Mouse (Mus musculus) c-Kit-positive CD71-positive TER-119-negative erythroid progenitor cells, embryonic 14.5 days (primary cell): Measurements from ENCODE around the gene Zbtb22.

Experiments used
- DNase-seq: peaks from one replicate; pipeline ENCODE4 v3.0.0-alpha.2; 2013; ENCODE audit warnings: low read depth

Gene Zbtb22

DNA sequence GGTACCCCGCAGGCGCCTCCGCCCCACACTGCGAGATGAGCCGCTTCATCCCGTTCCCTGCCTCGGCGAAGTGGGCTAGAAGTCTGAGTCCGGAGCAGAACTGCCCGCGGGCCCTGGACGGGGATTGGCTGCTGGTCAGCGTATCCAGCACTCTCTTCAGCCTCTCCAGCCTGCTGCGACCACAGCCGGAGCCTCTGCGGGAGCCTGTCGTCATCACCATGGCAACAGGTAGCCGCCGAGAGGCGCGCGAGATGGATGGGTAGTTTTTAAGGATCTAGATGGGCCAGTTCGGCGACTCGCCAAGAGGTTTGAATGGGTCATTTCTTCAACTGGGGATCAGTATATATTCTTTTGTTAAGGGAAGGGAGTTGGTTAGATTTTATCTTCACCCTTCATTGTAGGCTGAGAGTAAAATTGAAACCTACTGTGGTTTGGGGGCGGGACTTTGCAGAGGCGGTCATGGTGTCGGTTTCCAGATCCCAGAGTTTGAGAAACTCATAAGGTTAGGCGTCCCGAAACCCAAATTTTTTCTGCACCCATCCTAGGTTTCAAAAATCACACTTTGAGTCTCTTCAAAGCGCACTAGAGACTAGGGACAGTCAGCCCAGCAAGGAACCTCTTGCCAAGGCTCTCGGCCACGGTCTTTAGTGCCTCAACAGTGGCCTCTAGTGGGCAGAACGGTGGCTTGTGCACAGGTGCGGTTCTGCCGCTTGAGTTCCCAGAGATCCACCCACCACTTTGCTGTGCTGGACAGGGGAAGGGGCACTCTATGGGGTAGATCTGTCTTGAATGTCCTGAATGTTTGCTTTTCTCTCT is 4.8 kb downstream of the Zbtb22 start:
- DNase-seq, result peak; percentile 90

DNA sequence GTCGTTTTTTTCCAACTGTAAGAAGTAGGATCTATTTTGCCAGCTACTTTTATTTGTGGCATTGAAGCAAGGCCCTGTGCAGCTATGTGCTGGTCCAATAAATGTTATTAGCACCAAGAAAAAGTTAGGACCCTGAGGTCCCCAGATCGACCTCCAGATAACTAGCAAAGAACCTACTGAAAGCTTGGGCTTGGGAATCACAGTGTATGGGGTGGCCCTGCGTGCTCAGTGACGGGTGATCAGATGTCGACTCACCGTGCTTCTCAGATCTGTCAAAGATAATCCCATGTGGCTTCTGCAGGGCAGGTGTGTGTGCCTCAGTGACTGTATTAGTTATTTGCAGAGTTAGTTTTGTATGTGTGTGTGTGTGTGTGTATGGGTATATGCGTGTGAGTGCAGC is 5.7 kb downstream of the Zbtb22 start:
- DNase-seq, result no peak

DNA sequence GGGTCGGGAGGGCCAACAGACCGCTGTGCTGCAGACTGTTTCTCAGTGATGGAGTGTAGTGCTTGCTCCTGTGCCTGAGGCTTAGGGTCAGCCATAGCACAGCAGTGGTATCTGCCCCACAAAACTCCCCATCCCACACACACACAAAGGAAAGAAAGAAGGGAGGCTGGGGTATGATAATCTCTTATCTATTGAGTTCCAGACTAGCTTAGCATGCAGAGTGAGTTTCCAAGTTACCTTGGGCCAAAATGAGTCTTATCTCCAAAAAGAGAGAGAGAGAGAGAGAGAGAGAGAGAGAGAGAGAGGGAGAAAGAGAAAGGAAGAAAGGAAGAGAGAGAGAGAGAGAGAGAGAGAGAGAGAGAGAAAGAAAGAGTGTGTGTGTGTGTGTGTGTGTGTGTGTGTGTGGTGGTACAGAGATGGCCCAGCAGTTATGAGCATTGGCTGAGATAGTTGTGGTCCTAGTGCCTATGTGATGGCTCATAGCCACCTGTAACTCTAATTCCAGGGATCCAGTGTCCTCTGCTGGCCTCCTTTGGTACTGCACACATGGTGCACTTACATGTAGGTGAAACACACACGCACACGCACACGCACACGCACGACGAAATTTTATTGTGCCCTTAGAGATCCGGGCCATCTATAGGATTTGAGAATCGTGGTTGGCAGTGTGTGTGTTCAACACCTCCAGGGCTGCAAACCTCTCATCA is 9.0 kb downstream of the Zbtb22 start:
- DNase-seq, result no peak

DNA sequence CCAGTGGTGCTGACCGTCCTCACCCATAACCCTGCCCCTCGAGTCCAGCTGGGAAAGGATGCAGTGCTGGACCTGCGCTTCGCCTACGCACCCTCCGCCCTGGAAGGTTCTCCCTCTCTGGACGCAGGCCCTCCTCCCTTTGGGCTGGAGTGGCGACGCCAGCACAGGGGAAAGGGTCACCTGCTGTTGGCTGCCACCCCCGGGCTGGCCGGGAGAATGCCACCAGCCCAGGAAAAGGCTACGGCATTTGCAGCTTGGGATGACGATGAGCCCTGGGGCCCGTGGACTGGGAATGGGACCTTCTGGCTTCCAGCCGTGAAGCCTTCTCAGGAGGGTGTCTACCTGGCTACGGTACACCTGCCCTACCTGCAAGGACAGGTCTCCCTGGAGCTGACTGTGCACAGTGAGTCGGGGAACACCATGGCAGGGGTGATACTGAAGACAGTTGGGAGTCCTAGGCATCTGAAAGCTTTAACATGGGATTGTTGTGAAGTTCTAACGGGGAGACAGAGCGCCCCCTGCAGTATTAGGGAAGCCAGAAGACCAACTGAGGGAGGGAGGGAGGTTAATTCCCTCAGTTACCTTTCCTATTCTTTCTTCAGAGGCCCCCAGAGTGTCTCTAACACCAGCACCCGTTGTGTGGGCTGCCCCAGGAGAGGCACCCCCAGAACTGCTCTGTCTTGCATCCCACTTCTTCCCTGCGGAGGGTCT is 9.9 kb downstream of the Zbtb22 start:
- no peak for DNase-seq

DNA sequence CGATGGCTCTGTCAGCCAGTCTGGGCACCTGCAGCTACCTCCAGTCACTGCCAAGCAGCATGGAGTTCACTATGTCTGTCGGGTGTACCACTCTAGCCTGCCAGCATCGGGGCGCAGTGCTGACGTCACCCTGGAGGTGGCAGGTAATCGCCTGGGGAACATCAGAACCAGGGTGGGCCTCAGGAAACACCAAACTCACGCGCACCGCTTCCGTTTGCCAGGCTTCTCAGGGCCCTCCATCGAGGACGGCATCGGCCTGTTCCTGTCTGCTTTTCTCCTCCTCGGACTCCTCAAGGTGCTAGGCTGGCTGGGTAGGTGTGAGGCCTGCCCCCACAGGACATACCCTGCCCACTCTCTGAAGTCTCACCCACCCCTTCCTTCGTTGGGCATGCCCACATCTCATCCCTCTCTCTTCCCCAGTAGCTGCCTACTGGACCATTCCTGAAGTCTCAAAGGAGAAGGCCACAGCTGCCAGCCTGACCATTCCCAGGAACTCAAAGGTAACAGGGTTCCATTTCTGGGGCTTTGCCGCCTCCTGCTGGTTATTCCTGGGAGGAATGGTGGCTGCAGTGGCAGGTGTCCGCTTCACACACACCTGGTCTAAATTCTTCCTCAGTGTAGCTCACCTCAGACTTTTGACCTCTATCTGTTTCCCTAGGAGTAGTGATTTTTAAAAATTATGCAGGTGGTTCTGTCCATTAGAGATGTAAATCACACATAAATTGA is 10.7 kb downstream of the Zbtb22 start:
- DNase-seq, result no peak

DNA sequence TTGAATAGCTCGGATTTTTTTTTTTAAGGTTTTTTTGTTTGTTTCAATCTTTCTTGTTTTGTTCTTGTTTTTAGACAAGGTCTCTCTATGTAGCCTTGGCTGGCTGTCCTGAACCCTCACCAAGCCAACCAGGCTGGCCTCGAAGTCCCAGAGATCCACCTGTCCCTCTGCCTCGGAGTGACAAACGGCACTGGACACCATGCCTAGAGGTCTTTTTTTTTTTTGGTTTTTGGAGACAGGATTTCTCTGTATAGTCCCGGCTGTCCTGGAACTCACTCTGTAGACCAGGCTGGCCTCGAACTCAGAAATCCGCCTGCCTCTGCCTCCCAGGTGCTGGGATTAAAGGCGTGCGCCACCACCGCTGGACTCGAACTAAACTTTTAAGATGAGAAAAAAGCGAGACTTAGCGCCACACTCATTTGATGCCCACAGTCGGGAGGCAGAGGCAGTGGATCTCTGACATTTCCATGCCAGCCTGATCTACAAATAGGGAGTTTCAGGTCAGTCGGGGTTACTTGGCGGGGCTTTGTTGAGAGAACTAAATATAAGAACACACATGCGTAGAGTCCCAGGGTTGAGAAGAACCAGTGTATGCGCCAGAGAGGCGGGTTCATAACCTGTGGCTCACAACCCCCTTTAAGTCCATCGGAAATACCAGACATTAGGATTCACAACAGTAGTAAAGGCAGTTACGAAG is 12.7 kb downstream of the Zbtb22 start:
- DNase-seq, result no peak

DNA sequence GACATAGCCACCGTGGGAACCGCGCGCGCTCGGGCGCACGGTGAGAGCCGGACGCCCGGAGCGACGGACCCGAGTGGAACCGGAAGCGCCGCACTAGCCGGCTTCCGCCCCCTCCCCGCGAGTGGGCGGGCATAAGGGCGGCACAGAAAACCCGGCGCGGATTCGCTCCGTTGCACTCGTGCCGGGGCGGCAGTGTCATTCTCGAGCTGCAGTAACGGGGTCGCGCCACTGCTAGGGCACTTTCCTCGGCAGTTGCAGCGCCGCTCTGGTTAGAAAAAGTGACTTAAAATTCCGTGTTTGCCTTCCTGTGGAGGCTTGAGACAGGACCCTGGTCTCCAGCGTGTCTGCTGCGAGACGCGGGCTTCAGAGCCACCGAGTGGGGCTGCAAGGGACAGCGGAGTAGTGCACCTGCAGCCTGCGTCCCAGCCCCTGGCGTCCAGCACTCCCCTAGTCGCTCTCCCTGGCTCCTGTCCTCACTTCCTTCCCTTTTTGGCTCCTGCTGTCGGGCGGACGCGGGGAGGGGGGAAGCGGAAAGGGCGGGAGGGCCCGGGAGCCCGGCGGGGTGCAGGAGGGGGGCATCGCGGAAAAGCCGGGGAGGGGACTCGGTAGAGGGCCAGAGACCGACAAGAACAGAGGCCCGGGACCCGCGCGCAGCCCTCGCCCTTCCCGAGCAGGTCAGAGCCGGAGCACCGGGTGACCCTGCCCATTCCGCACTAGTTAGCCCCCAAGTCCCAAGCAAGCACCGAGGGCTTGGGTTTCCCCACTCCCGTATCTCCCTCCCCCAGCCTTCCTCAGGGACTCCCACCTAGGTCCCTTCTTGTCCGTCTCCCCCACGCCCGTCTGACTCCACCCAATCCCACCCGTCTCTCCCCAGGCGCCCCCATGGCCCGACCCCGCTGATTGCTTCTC is 13.9 kb downstream of the Zbtb22 start, which contains the start of gene Rgl2:
Gene Rgl2, plus strand, starts transcription at position 173 of the 909 bp plus-strand sequence.
- DNase-seq, result peak; percentile 89

DNA sequence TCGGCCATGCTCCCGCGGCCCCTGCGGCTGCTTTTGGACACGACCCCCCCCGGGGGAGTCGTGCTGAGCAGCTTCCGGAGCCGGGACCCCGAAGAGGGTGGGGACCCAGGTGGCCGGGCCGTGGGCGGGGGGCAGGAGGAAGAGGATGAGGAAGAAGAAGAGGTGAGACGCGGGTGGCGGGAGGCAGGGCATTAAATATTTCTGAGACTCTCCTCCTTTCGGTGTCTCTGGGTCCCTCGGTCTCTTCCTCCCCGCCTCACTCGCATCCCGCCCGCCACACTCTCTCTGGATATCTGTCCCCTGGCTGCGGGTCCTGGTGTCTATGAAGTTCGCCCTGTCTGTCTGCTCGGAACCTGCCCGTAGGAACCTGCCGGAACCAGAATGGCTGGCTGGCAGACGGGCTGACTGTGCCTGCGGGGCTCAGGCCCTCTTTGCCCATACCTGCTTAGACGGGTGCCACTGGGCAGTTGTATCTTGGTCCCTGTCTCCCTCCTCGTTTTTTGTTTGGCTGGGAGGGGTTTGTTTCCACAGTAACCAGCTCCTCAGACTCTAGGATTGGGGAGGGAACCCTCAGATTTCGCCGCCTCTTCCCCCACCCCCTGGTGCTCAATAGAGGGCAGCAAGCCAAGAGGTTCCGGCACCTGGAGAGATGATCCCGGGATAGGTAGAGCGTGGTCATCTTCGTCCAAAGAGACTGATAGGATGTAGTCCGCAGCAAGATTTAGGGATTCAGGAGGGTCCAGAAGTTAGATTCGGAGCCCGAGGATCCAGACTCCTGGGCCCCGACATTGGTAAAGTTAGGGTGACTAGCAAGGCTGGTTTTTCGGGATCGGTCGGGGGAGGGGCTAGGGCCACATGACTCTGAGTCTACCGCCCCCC is 14.8 kb downstream of the Zbtb22 start:
- DNase-seq, result no peak

DNA sequence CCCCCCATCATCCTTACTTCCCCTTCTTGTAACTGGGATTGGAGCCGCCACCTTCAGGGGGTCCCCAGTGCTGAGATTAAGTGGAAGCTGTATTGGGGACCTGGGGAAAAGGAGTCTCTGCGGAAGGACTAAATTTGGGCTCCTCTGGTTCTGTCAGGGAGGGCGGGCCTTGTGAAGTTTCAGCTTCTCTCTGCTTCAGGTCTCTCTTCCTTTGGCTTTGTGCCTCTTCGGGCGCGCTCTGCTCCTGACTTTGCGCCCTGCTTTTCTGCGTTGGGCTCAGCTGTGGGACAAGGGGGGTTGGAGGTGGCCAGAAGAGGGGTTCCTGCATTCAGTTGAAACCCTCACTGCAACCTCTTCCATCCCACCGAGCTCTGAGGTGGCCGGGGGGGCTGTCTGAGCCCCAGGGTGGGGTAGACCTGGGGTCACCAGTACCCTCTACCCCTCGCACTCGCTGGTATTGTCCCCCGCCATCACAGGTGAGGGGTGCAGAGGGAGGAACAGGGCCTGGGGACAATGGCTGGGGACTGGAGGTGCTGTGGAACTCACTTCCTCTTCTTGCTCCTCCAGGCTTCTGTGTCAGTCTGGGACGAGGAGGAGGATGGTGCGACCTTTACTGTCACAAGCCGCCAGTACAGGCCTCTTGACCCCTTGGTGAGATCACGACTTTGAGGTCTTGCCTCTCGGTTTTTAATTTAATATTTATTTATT is 15.6 kb downstream of the Zbtb22 start:
- DNase-seq, result no peak

DNA sequence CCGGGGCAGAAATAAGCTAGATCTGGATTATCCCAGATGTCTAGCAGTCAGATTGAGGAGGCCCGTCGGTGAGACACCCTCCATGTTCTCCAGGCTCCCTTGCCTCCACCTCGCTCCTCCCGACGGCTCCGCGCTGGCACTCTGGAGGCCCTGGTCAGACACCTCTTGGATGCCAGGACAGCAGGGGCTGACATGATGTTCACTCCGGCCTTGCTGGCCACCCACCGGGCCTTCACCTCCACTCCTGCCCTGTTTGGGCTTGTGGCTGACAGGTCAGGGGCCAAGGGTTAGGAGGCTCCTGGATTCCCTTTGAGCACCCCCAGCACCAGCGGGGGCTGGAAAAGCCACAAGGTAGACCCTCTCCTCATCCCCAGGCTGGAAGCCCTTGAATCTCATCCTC is 16.2 kb downstream of the Zbtb22 start:
- no peak for DNase-seq

DNA sequence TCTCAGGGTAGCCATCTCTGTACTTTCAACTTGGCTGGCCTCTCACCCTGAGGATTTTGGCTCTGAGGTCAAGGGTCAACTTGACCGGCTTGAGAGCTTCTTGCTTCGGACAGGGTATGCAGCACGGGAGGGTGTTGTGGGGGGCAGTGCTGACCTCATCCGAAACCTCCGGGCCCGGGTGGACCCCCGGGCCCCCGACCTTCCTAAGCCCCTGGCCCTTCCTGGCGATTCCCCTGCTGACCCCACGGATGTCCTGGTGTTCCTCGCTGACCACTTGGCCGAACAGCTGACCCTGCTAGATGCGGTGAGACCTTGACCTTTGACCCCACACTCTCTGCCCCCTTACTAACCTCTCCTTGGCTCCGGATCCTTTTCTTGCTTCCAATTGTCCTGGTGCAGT is 16.7 kb downstream of the Zbtb22 start:
- no peak for DNase-seq

DNA sequence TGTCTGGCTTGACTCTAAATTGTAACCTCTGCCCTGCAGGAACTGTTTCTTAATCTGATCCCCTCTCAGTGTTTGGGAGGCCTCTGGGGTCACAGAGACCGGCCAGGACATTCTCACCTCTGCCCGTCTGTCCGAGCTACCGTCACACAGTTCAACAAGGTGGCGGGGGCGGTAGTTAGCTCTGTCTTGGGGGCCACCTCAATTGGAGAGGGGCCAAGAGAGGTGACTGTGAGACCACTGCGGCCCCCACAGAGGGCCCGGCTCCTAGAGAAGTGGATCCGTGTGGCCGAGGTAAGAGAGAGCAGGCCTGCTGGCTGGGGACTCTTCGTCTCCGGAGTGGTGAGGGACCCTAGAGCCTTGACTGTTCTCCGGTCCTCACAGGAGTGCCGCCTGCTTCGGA is 17.3 kb downstream of the Zbtb22 start:
- DNase-seq, result no peak

DNA sequence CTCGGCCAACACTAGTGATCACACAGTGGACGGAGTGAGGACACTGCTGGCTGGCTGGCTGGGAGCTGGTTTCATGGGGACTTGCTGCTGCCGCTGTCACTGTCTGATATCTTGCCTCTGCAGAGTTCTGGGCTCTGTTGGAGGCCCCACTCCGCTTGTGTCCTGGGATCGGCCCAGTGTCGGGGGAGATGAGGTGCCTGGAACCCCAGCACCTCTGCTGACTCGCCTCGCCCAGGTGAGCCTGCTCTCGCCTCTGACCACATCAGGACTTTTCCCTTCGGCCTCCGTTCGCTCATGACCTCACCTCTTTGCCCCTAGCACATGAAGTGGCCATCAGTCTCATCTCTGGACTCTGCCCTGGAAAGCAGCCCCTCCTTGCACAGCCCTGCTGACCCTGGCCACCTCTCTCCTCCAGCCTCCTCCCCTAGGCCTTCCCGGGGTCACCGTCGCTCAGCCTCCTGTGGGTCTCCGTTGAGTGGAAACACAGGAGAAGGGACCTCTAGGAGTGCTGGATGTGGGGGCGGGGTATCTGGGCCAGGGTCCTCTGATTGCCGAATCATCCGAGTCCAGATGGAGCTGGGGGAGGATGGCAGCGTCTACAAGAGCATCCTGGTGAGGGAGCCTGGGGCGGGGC is 19.8 kb downstream of the Zbtb22 start:
- no peak for DNase-seq

DNA sequence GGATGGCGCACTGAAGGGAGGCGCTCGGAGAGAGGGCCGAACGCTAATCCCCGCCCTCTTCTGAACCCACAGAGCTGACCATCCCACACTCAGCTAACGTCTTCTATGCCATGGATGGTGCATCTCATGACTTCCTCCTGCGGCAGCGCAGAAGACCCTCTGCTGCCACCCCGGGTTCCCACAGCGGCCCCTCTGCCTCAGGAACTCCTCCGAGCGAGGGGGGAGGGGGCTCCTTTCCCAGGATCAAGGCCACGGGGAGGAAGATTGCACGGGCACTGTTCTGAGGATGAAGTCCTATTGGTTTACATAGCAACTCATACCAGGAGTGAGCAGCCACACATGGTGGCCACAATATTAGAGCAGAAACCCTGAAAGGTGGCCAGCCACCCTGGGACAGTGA is 21.3 kb downstream of the Zbtb22 start:
- DNase-seq, result no peak

DNA sequence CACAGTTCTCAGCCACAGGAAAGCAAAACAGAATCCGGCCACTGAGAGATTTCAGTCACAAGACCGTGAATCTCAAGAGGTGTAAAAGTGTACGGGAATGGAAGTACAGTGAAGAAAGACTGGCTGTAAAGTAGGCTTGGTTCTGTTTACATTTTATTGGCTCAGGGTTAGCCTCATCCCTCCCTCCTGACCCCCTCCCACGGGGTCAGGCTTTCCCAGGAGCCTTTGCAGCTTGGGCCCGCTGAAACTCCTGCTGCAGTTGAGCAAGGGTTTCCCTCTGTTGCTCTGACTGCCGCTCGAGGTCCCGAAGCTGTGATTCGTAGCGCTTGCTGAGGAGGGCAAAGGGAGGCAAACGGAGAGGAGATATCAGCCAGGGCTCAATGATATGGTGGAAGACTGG is 23.1 kb downstream of the Zbtb22 start:
- no peak for DNase-seq

DNA sequence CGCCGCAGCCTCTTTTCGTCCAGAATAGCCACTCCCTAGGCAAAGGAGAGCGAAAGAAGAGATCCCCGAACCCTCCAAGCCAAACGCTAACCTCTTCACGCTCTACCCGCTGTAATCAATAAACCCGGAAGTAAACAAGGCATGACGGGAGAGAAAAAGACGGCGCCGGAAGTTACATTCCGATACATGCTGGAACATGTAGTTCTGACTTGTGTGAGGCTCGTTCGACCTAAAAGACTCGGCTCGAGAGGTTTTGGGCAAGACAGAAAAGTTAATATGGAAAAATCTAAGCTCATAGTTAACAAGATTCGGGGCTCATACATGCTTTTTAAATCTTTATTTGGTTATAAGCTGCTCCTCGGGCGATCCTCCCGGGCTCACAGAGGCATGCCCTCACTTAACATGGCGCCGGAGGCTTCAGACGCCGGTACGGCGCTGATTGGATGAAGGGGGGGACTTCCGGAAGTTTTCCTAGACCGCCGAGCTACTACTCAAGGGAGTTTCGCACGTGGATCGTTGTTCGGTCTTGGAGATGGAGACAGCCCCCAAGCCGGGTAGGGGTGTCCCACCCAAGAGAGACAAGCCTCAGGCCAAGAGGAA is 24.6 kb downstream of the Zbtb22 start, which contains the start of the genes Pfdn6 and Wdr46:
Gene Pfdn6, minus strand, starts transcription at position 138 of the 600 bp plus-strand sequence.
Gene Wdr46, plus strand, starts transcription at position 455 of the 600 bp plus-strand sequence.
- peak; percentile 90 for DNase-seq

DNA sequence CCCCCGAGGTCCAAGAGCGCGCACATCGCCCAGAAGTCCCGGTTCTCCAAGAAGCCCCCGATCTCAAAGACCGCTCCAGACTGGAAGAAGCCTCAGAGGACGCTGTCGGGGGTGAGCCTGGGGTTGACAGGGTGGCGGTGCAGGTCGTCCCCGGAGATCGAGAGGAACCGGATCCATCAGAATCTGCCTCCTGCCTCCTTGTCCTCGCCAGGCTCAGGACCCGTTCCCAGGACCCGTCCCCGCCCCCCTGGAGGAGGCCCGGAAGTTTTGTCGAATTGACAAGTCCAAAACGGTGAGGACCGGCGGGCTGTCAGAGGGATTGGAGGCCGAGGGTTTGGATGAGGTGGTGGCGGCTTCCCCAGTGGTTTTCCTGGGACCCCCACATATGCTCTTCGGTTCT is 25.3 kb downstream of the Zbtb22 start:
- DNase-seq, result no peak

DNA sequence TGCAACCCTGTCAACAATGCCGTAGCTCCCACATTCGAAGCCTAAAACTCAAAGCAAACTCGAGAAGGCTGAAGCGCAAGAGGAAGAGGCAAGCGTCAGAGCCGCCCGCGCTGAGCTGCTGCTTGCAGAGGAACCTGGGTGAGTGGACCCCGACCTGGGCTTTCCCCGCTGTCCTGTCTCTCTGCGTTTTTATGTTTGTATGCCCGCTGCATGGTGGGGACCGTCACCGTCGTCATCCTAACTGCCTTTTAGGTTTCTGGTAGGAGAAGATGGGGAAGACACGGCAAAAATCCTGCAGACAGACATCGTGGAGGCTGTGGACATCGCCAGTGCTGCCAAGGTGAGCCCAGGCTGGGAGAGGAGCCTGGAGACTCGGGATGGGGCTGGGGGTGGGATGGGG is 25.7 kb downstream of the Zbtb22 start:
- DNase-seq, result no peak
